Mouse (Mus musculus): Measurements from ENCODE around the gene Hebp2. TPM values are rescaled to one million over a fixed set of nuclear protein-coding genes. Genes with fewer than 3 reads are reported as not detected.

The Hebp2 gene
- polyA plus RNA-seq, 1 experiment from 2014 or later, result 12.0 TPM

- H3K9ac ChIP-seq (ENCODE audit: low read length), result no peak overlapping the region
- no peak overlapping the region for H3K27ac ChIP-seq (ENCODE audit: low read length)
- no peaks in the 10 kb centered on the region for H3K9me3 ChIP-seq (ENCODE audit: control insufficient read depth, low read length)
- no peak overlapping the region for H3K4me3 ChIP-seq (ENCODE audit: low read length)
- no peaks in the 10 kb centered on the region for H3K36me3 ChIP-seq (ENCODE audit: control insufficient read depth, insufficient read depth, low read length)
- ATAC-seq (ENCODE audit: low read depth), result no peak
- H3K27me3 ChIP-seq (ENCODE audit: control insufficient read depth, insufficient read depth, low read depth, low read length), result no peaks in the 10 kb centered on the region
- H3K4me2 ChIP-seq (ENCODE audit: low read depth, low read length), result no peak overlapping the region
- 74% methylated on average over 3 of the region's 3 CpGs for WGBS
- no peaks in the 10 kb centered on the region for H3K4me1 ChIP-seq (replicated peaks; ENCODE audit: control insufficient read depth, insufficient read depth, low read length)
These were observed 43.9 kb downstream of the Hebp2 start for GRCm38 (mm10) chr10:18501997-18502396.

- Histone ChIP-seq H3K9me3 (ENCODE audit: control insufficient read depth, low read length) (no peaks in the 10 kb centered on the region), H3K27me3 (ENCODE audit: control insufficient read depth, insufficient read depth, low read depth, low read length) (no peaks in the 10 kb centered on the region), H3K36me3 (ENCODE audit: control insufficient read depth, insufficient read depth, low read length) (no peaks in the 10 kb centered on the region), H3K4me2 (ENCODE audit: low read depth, low read length) (no peak overlapping the region), H3K27ac (ENCODE audit: low read length) (no peak overlapping the region), H3K4me1 (replicated peaks; ENCODE audit: control insufficient read depth, insufficient read depth, low read length) (no peaks in the 10 kb centered on the region), H3K4me3 (ENCODE audit: low read length) (no peak overlapping the region), H3K9ac (ENCODE audit: low read length) (no peak overlapping the region)
- ATAC-seq (ENCODE audit: low read depth), result no peak
- WGBS, result 75% methylated on average over 7 of the region's 7 CpGs
These were observed 48.8 kb downstream of the Hebp2 start for GRCm38 (mm10) chr10:18497066-18497465.

GRCm38 (mm10) chr10:18494249-18494648 is 51.6 kb downstream of the Hebp2 start:
- no peaks in the 10 kb centered on the region for H3K36me3 ChIP-seq (ENCODE audit: control insufficient read depth, insufficient read depth, low read length)
- H3K4me1 ChIP-seq (replicated peaks; ENCODE audit: control insufficient read depth, insufficient read depth, low read length), result no peaks in the 10 kb centered on the region
- 60% methylated on average over 7 of the region's 7 CpGs for WGBS
- H3K4me3 ChIP-seq (ENCODE audit: low read length), result no peak overlapping the region
- ATAC-seq (ENCODE audit: low read depth), result no peak
- H3K27me3 ChIP-seq (ENCODE audit: control insufficient read depth, insufficient read depth, low read depth, low read length), result no peaks in the 10 kb centered on the region
- H3K27ac ChIP-seq (ENCODE audit: low read length), result no peak overlapping the region; the same call in 1 of the 2 replicates
- no peaks in the 10 kb centered on the region for H3K9me3 ChIP-seq (ENCODE audit: control insufficient read depth, low read length)
- no peak overlapping the region for H3K4me2 ChIP-seq (ENCODE audit: low read depth, low read length)
- H3K9ac ChIP-seq (ENCODE audit: low read length), result no peak overlapping the region

- Histone ChIP-seq H3K9ac (ENCODE audit: low read length) (no peak overlapping the region), H3K27me3 (ENCODE audit: control insufficient read depth, insufficient read depth, low read depth, low read length) (no peaks in the 10 kb centered on the region), H3K4me3 (ENCODE audit: low read length) (no peak overlapping the region), H3K9me3 (ENCODE audit: control insufficient read depth, low read length) (no peaks in the 10 kb centered on the region), H3K36me3 (ENCODE audit: control insufficient read depth, insufficient read depth, low read length) (no peaks in the 10 kb centered on the region), H3K27ac (ENCODE audit: low read length) (no peak overlapping the region), H3K4me2 (ENCODE audit: low read depth, low read length) (no peak overlapping the region), H3K4me1 (replicated peaks; ENCODE audit: control insufficient read depth, insufficient read depth, low read length) (no peaks in the 10 kb centered on the region)
- WGBS, result 79% methylated on average over 11 of the region's 11 CpGs
- ATAC-seq (ENCODE audit: low read depth), result no peak
These were observed 52.6 kb downstream of the Hebp2 start for GRCm38 (mm10) chr10:18493010-18493894.

GRCm38 (mm10) chr10:18491952-18492351 is 53.9 kb downstream of the Hebp2 start:
- Histone ChIP-seq H3K9me3 (ENCODE audit: control insufficient read depth, low read length) (no peaks in the 10 kb centered on the region), H3K4me3 (ENCODE audit: low read length) (no peak overlapping the region), H3K4me1 (replicated peaks; ENCODE audit: control insufficient read depth, insufficient read depth, low read length) (no peaks in the 10 kb centered on the region), H3K27me3 (ENCODE audit: control insufficient read depth, insufficient read depth, low read depth, low read length) (no peaks in the 10 kb centered on the region), H3K4me2 (ENCODE audit: low read depth, low read length) (no peak overlapping the region), H3K9ac (ENCODE audit: low read length) (no peak overlapping the region), H3K36me3 (ENCODE audit: control insufficient read depth, insufficient read depth, low read length) (no peaks in the 10 kb centered on the region), H3K27ac (ENCODE audit: low read length) (no peak overlapping the region)
- ATAC-seq (ENCODE audit: low read depth), result no peak
- WGBS, result 45% methylated on average over 4 of the region's 4 CpGs

GRCm38 (mm10) chr10:18489936-18490335 is 55.9 kb downstream of the Hebp2 start:
- no peak overlapping the region for H3K4me2 ChIP-seq (ENCODE audit: low read depth, low read length)
- no peaks in the 10 kb centered on the region for H3K4me1 ChIP-seq (replicated peaks; ENCODE audit: control insufficient read depth, insufficient read depth, low read length)
- H3K4me3 ChIP-seq (ENCODE audit: low read length), result no peak overlapping the region
- no peak overlapping the region for H3K9ac ChIP-seq (ENCODE audit: low read length)
- H3K9me3 ChIP-seq (ENCODE audit: control insufficient read depth, low read length), result no peaks in the 10 kb centered on the region
- H3K27ac ChIP-seq (ENCODE audit: low read length), result no peak overlapping the region
- no peak for ATAC-seq (ENCODE audit: low read depth)
- H3K27me3 ChIP-seq (ENCODE audit: control insufficient read depth, insufficient read depth, low read depth, low read length), result no peaks in the 10 kb centered on the region
- WGBS, result 78% methylated on average over 10 of the region's 10 CpGs
- no peaks in the 10 kb centered on the region for H3K36me3 ChIP-seq (ENCODE audit: control insufficient read depth, insufficient read depth, low read length)

Other genes starting within 250 kb of the Hebp2 start
- 4.4 and 4.6 TPM in 2 replicates for gene Nhsl1, start 227.1 kb downstream of the Hebp2 start, polyA plus RNA-seq (2015; fragmentation: Nextera tagmentation; extraction: Ambion mirVana)
- 2.5 and 2.7 TPM in 2 replicates for gene Arfgef3, start 197.9 kb upstream of the Hebp2 start, polyA plus RNA-seq (2015; fragmentation: Nextera tagmentation; extraction: Ambion mirVana)
- not detected in 2 replicates for gene Gm4922, start 240.7 kb upstream of the Hebp2 start, polyA plus RNA-seq (2015; fragmentation: Nextera tagmentation; extraction: Ambion mirVana)